Mouse (Mus musculus) cerebellum, adult 2 months (tissue): Measurements from ENCODE around the gene Bmf. TPM values are rescaled to one million over a fixed set of nuclear protein-coding genes. Genes with fewer than 3 reads are reported as not detected.

Experiments used
- DNase-seq, 2 experiments: peaks; one replicate each; pipeline ENCODE4 v3.0.0; 2021
- H3K27ac ChIP-seq: fragments of 200-500 bp; 2 replicates; pipeline ENCODE4 v1.5.1; 2012; ENCODE audit warnings: low read length, control low read depth, inconsistent platforms; ENCODE audit not compliant: insufficient read depth
- H3K27me3 ChIP-seq: fragments of 200-500 bp; 2 replicates; pipeline ENCODE4 v1.6.1; 2012; ENCODE audit warnings: inconsistent platforms, mild to moderate bottlenecking, low read length, moderate library complexity; ENCODE audit not compliant: control insufficient read depth, insufficient read depth
- H3K4me1 ChIP-seq: fragments of 200-500 bp; 2 replicates; pipeline ENCODE4 v1.6.1; 2011; ENCODE audit warnings: low read length; ENCODE audit not compliant: control insufficient read depth, insufficient read depth
- H3K4me3 ChIP-seq: fragments of 200-500 bp; replicated peaks from 2 replicates; pipeline ENCODE3; 2011; ENCODE audit warnings: mild to moderate bottlenecking, low read depth, low read length, control low read depth; ENCODE audit not compliant: insufficient read depth
- CTCF ChIP-seq: fragments of 200-500 bp; IDR thresholded peaks from 2 replicates; pipeline ENCODE4 v1.5.1; 2011; ENCODE audit warnings: low read depth, mild to moderate bottlenecking, control low read depth, low read length, moderate library complexity, borderline replicate concordance; ENCODE audit not compliant: insufficient read depth
- POLR2A ChIP-seq: fragments of 200-500 bp; IDR thresholded peaks from 2 replicates; pipeline ENCODE4 v1.6.1; 2011; ENCODE audit warnings: low read length, control low read depth, borderline replicate concordance; ENCODE audit not compliant: insufficient read depth
- WGBS: fragments of 180-500 bp; shearing (Covaris S2); methylation state at CpG from one replicate; pipeline ENCODE4 v1.1.7; 2018; 5-methylcytosine and 5-hydroxymethylcytosine counted together
- polyA plus RNA-seq: library from polyadenylated mRNA; depleted of rRNA; stranded (reverse); fragments of >200 nt; gene quantifications from 2 replicates; pipeline ENCODE4 v1.2.3, GENCODE M21; 2012

Gene Bmf
- polyA plus RNA-seq, 1 experiment = 8.6 TPM

DNA sequence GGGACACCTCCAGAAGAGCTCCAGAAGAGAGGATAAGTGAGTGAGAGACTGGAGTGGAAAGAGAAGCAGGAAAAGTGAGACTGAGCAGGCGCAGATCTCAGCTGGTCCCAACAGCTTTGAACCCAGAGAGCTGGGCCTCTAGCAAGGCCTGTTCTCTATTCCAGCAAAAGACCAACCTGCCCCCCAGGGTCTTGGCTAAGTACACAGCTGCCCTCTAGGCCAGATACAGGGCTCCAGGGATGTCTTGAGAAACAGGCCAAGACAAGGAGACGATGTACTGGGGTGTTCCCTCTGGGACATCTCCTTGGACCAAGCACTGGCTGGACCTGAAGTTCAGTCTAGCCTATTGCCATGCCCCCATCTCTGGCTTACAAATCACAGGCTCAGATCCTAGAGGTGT is 49.3 kb downstream of the Bmf start:
- H3K4me3 ChIP-seq = no peak overlapping the region
- H3K27ac ChIP-seq = no peak overlapping the region
- TF ChIP-seq CTCF (no peak), POLR2A (no peak)
- no peaks in the 10 kb centered on the region for H3K4me1 ChIP-seq
- DNase-seq = no peak
- no peaks in the 10 kb centered on the region for H3K27me3 ChIP-seq
- 73% methylated on average over 2 of the region's 2 CpGs for whole genome bisulfite sequencing

- no peak for TF ChIP-seq POLR2A
- TF ChIP-seq CTCF = no peak
- 28% methylated on average over 20 of the region's 20 CpGs for WGBS
- no peaks in the 10 kb centered on the region for H3K27me3 ChIP-seq
- no peak for DNase-seq
- no peaks in the 10 kb centered on the region for H3K4me1 ChIP-seq
- H3K4me3 ChIP-seq = no peak overlapping the region
- no peak overlapping the region for H3K27ac ChIP-seq
These were observed 50.1 kb downstream of the Bmf start for GRCm38 (mm10) chr2:118499135-118499961.

DNA sequence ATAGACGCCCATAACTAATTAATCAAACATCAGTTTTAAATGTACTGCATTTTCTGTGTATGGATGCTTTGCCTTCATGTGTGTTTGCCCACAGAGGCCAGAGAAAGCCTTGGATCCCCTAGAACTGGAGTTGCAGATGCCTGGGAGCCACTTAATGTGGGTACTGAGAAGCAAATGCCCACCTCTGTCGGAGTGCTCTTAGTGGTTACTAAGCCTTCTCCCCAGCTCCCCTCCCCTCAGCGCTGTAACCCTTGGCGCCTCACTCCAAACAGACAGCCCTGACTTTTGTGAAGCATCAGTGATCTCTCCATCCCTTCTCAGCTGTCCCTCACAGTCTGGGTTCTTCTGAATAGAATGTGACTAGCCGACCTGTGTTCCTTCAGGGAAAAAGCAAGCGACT is 51.0 kb downstream of the Bmf start:
- WGBS = 72% methylated on average over 6 of the region's 6 CpGs

GRCm38 (mm10) chr2:118497890-118498289 is 51.6 kb downstream of the Bmf start:
- Histone ChIP-seq H3K27ac (no peak overlapping the region), H3K4me3 (no peak overlapping the region), H3K4me1 (no peaks in the 10 kb centered on the region), H3K27me3 (no peaks in the 10 kb centered on the region)
- 79% methylated on average over 5 of the region's 5 CpGs for WGBS
- DNase-seq = no peak
- no peak for TF ChIP-seq POLR2A
- no peak for TF ChIP-seq CTCF

More for the DNA sequence above, 51.0 kb downstream of the Bmf start:
- Histone ChIP-seq H3K27ac (no peak overlapping the region), H3K4me3 (no peak overlapping the region), H3K4me1 (no peaks in the 10 kb centered on the region), H3K27me3 (no peaks in the 10 kb centered on the region)
- TF ChIP-seq POLR2A (no peak), CTCF (no peak)
- DNase-seq = no peak

DNA sequence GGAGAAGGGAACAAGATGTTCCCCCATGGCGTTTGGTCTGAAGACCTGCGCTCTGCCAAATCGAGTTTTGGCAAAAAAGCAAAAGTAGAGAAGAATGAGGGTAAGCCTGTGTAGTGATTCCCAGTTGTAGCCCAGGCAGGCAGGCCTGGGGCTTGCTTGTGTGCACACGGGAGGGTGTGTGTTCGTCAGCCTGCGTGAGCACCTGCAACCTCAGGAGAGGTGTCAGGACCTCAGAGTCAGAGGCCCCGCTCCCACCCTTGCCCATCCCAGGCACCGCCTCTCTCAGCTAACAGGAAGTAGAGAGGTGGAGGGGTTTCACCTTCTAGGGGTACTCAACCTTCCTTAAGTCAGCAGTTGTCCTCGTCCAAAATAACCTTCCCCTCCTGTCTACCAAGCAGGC is 54.5 kb downstream of the Bmf start:
- Histone ChIP-seq H3K27ac (no peak overlapping the region), H3K27me3 (no peaks in the 10 kb centered on the region), H3K4me3 (no peak overlapping the region), H3K4me1 (no peaks in the 10 kb centered on the region)
- WGBS = 73% methylated on average over 9 of the region's 9 CpGs
- no peak for DNase-seq
- TF ChIP-seq CTCF (no peak), POLR2A (no peak)

DNA sequence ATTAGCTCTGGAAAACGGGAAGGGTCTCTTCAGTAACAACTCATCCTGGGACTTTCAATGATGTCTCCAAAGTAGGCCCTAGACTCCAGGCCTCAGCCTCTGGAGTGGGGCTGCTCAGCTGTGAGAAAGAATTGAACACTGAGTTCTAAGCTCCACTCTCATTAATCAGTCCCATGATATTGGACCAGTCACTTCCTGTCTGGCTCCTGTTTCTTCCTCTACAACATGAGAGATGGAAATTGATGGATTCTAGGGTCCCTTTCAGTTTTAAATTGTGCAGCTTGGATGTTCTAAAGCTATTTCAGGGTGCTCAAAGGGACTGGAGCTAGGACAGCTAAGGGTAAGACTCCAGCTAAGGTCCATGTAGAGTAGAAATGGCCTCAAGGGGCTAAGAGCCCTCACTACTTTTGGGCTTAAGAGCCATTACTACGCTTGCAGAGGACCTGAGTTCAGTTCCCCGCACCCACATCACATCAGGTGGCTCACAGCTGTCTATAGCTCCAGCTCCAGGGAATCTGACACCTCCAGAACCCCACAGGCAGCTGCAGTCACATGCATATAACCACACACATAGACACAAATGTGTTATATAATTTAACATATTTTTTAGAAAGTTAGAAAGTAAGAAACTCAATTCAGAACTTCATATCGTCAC is 57.6 kb downstream of the Bmf start:
- 87% methylated on average over 4 of the region's 4 CpGs for WGBS

GRCm38 (mm10) chr2:118491281-118491731 is 58.2 kb downstream of the Bmf start:
- no peak overlapping the region for H3K27ac ChIP-seq
- TF ChIP-seq CTCF (no peak), POLR2A (no peak)
- H3K4me3 ChIP-seq = no peak overlapping the region
- no peaks in the 10 kb centered on the region for H3K27me3 ChIP-seq
- no peaks in the 10 kb centered on the region for H3K4me1 ChIP-seq
- 37% methylated on average over 5 of the region's 5 CpGs for WGBS
- DNase-seq = no peak

More for the DNA sequence above, 57.6 kb downstream of the Bmf start:
- Histone ChIP-seq H3K4me1 (no peaks in the 10 kb centered on the region), H3K27me3 (no peaks in the 10 kb centered on the region), H3K4me3 (no peak overlapping the region), H3K27ac (no peak overlapping the region)
- TF ChIP-seq CTCF (no peak), POLR2A (no peak)
- no peak for DNase-seq

GRCm38 (mm10) chr2:118490241-118491091 is 59.0 kb downstream of the Bmf start:
- Histone ChIP-seq H3K4me3 (no peak overlapping the region), H3K27me3 (no peaks in the 10 kb centered on the region), H3K4me1 (no peaks in the 10 kb centered on the region), H3K27ac (no peak overlapping the region)
- TF ChIP-seq POLR2A (no peak), CTCF (no peak)
- WGBS = 49% methylated on average over 12 of the region's 12 CpGs
- no peak for DNase-seq
